Mouse (Mus musculus) brain, embryonic 18.5 days (tissue): ENCODE data around the gene Sugct.

ENCODE experiments used
- DNase-seq: peaks from one replicate; pipeline ENCODE4 v3.0.0-alpha.2; 2012; ENCODE audit warnings: low read depth, low spot score

The Sugct gene

DNA sequence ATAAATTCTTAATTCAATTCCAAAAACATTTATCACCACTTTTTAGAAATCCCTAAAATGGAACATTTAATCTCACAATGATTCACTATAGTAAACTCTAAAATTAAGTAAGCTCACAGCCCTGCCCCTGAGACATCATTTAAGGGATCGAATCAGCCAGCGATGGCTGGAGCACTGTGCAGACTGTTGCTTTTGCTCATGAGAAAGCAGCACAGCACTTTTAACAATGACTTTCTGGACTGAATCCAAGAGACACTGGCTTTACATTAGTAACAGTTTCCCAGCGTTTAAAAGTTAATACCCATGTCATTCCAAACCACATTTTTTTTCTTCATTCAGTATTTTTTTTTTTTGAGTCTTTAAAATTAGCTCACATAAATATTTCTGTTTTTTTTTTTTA, 398.9 kb downstream of the Sugct start:
- DNase-seq = no peak

DNA sequence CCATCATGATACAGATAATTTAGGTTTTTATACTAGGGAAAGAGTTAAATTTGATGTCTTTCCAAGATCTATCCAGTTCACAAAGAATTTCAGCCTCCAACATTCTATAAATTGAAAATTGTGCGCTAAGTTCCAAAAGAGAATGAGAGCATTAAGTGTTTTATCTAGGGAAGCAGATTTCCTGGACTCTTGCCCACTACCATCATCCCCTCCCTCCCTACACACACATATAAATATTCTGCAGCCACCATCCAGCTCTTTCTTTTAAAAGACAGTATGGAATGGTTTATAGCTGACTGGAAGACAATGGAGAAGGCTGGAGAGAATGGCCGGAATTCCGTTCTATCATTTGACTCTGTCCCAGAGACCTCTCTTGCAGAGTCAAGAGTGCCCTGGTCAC, 404.3 kb downstream of the Sugct start:
- no peak for DNase-seq

DNA sequence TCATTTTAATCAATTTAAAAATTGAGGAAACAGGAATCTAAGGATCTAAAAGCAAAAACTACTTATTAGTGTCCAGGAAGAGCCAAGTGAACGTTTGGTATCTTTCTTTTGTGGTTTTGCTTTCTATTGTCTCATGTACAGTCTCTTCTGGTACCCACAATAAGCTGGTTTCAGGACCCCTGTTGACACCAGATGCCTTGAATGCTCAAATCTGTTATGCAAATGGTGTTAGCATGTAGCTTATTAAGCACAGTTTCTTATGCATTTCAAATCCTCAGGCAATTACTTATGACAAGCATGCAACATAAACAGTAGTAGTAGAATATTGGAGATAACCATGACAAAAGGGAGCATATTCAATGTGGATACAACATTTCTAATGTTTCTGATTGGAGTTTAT, 407.0 kb downstream of the Sugct start:
- DNase-seq = no peak

DNA sequence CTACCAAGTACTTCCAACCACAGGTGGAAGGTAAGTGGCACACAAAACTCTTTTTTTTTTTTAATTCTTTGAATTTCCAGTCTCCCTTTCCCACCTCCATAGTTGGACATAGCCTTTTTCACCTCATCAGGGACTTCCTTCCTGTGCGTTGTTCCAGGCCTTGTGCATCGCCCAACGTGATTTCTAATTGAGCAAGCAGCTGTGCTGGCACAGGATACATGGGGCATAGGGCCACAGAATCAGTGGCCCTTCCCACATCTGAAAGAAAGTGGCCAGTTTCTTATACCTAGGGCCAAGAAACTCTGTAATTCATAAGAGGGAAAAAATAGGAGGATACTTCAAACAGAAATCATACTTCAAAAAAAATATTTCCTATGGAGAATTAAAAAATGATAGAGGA, 449.4 kb downstream of the Sugct start:
- no peak for DNase-seq

DNA sequence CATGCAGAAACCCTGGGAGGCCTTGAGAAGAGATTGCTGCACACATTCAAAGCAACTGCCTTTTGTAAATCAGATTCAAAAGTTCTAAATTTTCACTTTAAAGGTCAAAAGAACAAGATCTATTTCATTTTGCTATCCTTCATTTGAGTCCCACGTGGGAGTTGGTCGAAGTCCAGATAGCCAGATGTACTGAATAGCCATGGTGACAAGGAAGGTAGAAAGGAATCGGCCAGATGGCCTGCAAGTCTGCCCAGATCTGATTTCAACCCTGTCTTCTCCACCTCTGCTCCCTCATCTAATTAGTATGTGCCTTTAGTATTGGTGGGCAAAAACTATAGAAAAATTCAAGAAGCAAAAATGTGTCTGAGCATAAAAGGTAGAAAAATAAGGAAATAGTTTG, 478.8 kb downstream of the Sugct start:
- DNase-seq = no peak

DNA sequence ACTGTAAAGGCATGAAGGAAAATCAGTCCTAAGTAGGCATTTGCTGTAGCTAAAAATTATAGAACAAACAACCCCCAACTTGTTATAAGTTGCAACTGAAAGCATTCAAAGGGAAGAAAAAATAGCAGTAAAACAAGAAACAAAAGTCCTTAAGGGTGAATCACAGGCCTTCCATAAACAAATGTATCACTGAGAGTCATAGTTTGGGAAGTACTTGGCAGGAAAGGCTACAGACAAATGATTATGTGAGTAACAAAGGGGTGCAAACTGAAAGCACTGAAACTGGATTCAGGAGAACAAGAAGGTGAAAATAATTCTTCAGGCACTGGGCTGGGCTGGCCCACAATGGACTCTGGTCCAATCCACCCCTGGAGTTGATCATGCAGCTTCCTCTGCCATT, 482.7 kb downstream of the Sugct start:
- DNase-seq = no peak

DNA sequence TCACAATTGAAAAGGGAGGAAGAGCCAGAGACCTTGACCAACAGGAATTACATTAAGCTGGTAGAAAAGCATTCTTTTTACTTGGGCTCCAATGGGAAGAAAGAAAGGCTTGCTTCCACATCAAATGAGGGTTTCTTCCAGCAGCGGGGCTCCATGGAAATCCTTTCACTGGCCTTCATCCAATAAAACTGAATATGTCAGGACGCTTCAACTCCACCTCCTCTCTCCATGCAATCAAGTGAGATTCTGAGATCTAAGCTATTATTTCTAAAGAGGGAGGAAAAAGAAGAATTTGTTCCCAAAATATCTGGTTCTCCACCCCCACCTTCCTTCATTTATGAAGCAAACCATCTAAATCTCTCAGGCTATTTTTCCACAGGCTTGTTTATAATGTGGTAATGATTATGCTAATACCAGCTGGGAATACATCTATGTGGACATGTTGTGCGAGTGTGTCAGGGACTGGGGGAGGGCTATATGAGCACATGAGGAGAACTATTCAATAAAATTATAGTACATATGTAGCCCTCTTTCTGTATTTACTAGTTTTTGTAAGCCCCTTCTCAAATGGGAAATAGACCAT, 505.1 kb downstream of the Sugct start:
- DNase-seq = no peak

DNA sequence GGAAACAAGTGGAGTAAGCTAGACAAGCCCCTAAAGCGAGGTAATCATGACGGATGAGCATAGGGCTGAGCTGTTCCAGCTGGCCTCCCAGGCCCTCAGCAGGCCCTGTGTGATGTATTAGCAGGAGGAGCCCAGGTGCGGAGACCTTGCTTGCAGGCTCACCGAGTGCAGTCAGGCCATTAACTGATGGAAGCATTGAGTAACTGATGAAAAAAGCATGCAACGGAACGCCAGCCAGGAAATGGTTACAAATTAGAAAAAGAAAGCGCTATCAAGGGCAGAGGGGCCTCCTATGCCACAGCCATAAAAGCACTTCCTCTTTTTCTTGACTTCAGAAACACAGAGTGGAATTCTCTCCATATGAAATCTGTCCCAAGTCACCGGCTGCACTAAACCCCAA, 510.1 kb downstream of the Sugct start:
- no peak for DNase-seq

DNA sequence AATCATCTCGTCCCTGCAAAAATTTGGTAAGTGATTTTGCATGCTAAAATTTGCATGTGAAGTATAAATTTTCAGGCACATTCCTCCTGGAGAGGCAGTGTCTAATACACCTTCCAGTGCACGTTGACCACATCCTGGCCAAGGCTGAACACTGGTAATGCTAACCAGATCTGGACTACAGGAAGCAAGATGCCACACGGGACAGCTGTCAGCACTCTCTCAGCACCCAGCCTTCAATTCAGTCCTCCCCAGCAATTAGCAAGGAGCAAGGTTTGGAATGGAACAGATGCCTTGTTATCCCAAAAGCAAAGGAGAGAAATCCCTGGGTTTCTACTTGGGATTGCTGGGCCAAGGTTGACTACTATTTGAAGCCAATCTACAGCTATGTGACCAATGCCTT, 529.4 kb downstream of the Sugct start:
- no peak for DNase-seq

DNA sequence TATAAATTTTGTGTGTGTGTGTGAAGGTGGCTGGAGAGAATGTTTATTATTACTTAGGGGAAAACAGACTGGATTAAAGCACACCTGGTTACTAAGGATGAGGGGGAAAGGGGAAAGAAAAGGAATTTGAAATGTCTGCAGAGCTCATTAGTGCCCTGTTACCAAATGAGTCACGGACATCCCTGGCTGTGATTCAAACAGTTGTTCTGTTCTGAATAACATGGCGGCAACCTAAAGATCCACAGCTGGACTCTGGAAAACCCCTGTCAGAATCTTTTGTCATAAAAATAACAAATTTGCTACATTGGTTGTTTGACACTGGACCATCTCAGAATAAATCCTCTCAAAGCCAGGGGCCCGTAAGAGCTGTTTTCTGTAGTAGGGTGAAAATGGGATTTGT, 530.6 kb downstream of the Sugct start:
- no peak for DNase-seq

DNA sequence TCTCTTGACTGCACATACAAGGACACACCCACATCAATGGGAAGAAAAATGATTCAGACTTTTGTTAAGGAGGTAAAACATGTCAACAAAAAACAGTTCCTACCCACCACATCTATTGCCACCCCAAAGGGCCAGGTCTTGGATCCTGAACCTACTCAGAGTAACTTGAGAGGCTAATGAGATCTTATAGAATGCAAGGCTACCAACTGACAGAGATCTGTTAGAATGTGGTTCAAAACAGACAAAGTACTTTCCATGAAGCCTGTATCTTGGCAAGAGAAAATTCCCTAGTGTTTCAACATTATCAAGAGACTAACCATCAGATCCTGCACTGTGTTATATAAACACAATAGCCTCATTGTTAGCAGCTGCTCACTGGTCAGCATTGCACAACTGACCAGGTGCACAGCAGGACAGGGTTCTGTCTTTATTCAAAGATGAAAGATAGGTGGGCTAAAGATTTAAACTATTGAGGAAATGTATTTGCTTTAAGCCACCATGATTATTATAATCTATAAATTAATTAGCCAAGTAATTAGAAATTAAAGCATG, 548.8 kb downstream of the Sugct start:
- no peak for DNase-seq

DNA sequence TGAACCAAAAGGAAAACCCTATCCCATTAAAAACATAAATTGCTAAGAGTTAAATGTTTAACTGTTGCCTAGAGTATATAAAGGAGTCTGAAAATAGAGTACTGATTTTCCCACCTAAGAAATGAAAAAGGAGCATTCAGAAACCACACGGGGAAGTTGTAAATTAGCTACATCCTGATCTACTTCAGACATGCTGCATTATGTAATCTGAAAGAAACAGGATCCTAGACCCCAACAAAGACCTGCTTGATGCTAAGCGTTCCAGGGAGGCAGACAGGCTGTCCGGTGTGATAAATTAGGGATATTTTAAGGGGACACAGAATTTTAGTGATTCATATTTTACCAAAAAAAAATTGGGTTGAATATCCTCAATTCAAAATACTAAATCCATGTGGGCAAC, 579.3 kb downstream of the Sugct start:
- no peak for DNase-seq

DNA sequence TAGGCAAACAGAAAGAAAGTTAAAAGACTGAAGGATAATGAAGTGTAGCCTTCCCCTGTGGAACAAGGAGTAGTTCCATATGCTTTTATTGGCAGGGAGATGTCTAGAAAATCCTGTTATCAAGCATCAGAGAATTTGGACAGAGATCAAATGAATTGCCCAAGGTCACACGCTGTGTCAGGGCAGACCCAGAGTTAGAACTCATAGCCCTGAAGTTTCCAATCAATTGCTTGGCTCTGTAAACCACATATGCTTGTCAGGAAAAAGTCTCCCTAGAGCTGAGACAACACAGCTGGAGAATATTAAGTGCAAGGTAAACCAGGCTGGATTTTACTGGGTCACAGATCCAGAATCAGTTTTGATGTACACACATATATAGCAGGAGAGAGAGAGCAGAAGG, 593.0 kb downstream of the Sugct start:
- DNase-seq = no peak

DNA sequence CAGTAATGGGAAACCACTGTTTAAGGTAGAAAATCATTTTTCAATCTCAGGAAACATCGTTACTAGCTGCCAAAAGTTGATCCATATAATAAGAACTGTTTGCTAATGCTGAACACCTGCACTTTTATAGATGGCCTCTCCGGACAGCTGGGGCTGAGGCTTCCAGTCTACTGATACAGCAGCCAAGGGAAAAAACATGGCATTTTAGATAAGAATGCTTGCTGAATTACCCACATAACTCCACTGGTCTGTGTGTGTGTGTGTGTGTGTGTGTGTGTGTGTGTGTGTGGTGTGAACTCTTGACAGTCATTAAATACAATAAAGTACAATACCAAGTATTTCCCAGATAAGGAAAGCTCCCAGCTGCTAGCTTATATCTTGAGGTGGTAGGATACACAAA, 608.8 kb downstream of the Sugct start:
- DNase-seq = no peak

DNA sequence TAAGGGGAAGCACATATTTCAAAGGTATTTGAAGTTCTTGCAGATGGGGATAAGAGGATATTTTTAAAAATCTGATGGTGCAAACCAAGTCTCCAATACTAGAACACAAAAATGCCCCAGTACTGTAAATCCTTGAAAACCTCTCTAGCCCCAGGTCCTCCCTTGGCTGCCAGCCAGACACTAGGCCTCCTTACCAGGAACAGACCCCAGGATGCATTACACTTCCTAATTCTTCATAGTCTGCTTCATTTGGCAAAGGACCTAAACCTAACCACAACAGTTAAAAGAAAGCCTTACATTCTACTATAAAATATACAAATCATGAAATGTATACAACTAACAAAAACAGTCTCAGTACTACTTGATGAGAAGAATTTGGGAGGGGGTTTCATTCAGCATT, 609.2 kb downstream of the Sugct start:
- DNase-seq = no peak

DNA sequence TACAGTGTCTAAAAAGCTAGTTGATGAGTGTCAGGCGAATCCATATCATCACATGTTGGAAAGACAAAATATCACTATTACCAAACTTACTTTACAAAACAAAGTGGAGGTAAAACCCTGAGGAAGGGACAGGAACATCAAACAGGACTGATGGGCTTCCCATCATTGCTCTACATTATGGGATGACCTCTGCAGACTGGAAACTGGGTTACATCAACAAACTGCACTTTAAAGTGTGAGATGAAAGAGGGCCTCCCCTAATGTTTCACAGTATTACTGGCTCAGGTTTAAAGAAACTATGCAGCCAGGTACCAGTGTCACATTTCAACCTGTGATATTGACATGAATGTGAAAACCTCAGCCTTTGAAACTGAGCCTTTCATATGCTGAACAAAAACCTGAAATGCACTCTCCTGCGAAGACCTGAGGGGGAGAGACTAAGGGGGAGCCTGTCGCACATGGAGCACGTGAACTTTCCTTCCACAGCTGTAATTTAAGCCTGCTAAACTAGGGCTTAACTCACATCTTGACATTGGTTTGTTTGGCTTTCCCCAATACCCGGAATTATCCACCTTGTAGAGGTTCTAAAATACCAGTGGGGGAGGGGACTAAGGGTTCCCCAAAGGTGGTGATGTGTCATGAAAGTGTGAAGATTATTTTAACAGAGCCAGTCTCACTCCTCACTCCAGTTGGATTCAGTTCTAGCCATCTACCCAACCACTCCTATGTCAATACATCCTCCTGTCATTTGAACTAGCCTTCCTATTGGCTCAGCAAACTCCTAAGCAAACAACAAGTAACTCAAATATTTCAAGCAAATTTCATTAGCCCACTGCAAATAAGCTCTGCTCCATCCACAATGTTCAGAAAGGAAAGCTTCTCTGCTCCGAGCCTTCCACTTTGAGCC, 610.2 kb downstream of the Sugct start:
- DNase-seq = no peak

DNA sequence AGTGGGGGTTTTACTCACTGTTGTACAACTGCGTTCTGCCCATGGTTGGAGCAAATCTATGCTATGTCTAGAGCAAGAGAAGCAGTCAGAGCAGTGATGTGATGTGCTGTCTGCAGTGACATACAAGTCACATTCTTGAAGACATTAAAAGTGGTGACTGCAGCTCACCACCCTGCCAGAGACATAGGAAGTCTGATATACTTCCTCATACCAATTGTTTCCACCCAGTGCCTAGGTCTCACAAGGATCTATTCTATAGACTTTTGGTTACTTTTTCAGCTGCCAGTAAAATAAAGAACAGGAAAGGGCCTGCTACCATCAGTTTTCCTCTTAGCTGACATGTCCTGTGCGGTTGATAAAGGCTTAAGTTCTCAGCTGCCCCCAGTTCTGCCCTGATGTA, 613.7 kb downstream of the Sugct start:
- no peak for DNase-seq

DNA sequence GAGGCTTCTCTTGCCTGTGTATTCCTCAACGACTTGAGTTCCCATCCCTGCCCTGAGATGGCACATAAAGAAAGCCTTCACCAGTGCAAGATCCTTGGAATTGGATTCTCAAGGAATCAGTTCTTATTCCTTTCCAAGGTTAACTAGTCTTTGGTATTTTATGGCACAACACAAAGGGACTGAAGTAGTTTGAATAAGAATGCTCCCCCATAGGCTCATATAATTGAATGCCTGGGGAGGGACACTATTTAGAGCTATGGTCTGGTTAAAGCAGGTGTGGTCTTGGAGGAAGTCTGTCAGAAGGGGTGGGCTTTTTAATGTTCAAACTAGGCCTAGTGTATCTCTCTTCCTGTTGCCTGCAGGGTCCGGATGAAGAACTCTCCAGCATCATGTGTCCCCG, 629.8 kb downstream of the Sugct start:
- no peak for DNase-seq

DNA sequence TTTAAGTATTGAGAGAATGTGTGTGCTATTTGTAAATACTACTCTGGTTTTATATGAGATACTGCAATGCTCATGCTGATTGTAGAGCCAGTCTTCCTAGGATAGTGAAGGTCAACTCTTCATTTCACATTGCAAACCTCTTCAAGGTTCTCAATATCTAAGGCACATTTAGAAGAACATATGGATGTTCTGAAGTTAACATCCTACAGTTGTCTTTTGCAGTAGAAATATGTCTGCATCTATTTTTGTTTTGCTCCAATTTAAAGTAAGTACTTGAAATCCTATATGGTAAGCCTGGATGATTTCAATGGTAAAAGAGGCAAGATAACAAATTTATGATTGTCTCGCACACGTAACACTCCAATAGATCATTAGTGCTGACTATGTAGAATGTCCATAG, 638.7 kb downstream of the Sugct start:
- DNase-seq = no peak

DNA sequence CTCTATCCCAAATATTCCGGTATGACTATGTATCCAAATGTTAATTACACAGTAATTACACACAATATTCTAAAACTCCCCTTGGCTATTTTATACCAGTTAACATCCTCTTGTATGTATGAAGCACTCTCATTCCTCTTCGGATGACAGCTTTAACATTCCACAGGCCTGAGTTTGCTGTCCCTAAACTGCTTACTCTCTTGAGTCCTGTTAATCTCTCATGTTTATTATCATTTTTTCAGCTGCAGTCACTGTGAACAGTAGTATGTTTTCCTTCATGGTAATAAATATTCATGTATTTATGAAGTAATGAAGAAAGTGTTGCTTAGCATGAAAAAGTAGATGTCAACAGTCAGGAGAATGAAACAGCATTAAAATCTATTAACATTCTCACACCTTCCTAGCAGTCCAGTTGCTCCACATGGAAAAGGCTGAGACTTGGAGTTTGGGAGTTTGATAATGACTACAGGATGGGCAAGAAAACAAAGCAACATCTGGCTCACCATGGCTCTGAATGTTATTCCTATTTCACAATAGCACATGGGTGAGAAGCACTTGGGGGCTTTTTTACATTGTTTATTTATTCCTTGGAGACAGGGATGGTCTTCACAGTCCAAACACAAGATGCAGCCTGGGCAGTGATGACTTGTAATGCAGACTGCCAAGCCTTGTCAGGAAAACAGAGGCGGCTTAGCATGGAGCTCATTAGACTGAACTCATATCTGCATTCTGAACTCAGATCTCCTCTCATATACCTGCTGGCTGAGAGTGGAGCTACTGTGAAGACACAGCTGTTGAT, 651.7 kb downstream of the Sugct start:
- no peak for DNase-seq

DNA sequence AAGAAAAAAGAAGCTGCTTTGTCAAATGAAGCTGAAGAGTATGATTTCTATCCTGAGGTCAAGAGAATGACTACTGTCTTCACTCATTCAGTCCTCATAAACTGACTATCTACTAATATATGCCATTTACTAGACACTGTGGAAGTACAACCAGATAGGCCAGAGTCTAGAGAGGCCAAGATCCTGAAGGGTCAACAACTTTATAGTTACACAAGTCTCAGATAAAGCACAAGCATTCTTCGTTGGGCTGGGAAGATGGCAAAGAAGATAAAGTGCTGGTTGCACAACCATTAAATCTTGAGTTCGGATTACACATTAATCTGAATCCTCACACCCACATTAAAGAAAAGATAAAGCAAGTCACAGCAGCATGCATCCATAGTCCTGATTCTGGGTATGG, 653.0 kb downstream of the Sugct start:
- no peak for DNase-seq

DNA sequence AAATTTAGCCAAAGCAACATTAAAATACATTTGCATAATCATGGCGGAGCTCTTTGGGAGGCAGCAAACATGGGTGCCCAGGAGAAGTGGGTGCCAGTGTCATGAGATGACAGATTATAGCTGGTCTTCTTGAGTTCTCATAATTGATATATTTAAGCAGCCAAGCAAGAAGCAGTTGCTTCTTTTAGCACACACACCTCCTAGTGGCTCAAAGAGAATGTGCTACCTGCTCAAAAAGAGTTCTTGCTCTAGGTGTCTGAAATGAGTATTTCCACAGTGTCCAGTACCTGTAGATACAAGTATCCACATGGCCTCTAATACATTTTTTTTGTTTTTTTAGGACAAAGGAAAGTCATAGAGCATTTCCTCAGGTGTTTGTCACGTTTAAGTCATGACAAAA, 655.6 kb downstream of the Sugct start:
- DNase-seq = no peak
